Mouse (Mus musculus) E14TG2a.4 (cell line): ENCODE data around the gene Fam19a5.

ENCODE experiments used
- H3K27me3 ChIP-seq: 2 replicates; pipeline ENCODE4 v1.6.1; 2014; ENCODE audit warnings: low read length, control low read depth; ENCODE audit not compliant: insufficient read depth
- H3K36me3 ChIP-seq: 2 replicates; pipeline ENCODE4 v1.6.1; 2014; ENCODE audit warnings: low read length, control low read depth; ENCODE audit not compliant: insufficient read depth
- H3K4me1 ChIP-seq: replicated peaks from 2 replicates; pipeline ENCODE4 v1.6.1; 2014; ENCODE audit warnings: low read depth, low read length, control low read depth
- H3K4me3 ChIP-seq: replicated peaks from 2 replicates; pipeline ENCODE4 v1.5.1; 2014; ENCODE audit warnings: mild to moderate bottlenecking, low read length
- H3K9me3 ChIP-seq: 2 replicates; pipeline ENCODE4 v1.6.1; 2014; ENCODE audit warnings: low read length, control low read depth
- CTCF ChIP-seq: conservative IDR thresholded peaks from 2 replicates; pipeline ENCODE4 v1.5.1; 2014; ENCODE audit warnings: low read length
- NANOG ChIP-seq: IDR thresholded peaks from 2 replicates; pipeline ENCODE4 v1.6.1; 2014; ENCODE audit warnings: borderline replicate concordance, low read length, mixed read lengths
- POU5F1 ChIP-seq: IDR thresholded peaks from 2 replicates; pipeline ENCODE4 v1.6.1; 2014; ENCODE audit warnings: low read length, borderline replicate concordance

Fam19a5 gene

DNA sequence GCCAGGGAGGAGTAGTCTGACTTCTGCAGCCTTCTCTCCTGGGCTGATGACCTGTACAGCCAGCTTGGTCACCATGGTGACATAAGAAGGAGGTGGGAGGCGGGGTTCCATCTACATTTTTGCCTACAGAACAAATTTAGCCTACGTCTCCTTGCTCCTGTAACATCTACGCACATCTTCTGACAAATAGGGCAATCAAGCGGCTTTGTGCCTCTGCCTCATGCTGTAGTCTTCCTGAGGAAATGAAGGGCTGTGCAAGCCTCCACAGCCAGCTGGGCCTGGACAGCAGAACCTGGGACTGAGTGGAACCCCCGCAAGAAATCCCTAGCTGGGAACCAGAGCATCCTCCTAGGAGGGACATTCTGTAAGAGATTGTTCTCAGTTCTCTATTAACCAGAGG is 35.8 kb downstream of the Fam19a5 start:
- no peak overlapping the region for H3K4me3 ChIP-seq
- no peaks in the 10 kb centered on the region for H3K9me3 ChIP-seq
- no peaks in the 10 kb centered on the region for H3K4me1 ChIP-seq
- no peaks in the 10 kb centered on the region for H3K27me3 ChIP-seq
- TF ChIP-seq POU5F1 (no peak), NANOG (no peak), CTCF (no peak)
- H3K36me3 ChIP-seq = no peaks in the 10 kb centered on the region

DNA sequence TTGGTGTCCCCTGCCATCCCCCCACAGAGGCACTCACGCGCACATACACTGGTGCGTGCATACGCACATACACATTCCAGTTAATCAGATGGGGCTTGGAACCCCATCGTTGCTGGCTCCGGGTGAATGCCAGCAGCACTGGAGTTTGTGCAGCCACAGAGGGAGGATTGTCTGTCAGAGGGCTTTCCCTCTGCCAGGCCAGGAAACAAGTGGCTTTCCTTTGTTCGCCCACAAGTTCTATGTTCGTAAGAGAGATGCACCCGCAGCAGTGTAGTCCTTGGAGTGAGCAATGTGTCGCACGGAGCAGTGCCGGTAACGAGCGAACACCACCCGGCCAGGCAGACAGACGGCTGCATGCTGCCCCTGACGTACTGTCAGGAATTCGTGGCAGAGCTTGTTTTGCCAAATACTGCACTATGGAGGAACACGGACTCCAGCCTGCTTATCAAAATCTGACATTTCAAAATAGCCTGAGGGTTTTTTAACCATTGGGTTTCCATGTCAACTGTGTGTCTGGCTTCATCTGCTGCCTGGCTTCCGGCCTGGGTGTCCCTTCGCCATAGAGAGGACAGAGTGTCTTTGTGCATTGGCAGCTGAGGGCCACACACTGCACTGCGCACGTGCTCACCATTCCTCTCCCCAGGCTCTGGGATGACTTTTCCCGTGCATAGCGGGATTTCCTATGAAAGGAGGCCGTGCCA is 40.0 kb downstream of the Fam19a5 start:
- Histone ChIP-seq H3K4me3 (no peak overlapping the region), H3K4me1 (no peaks in the 10 kb centered on the region), H3K36me3 (no peaks in the 10 kb centered on the region), H3K27me3 (no peaks in the 10 kb centered on the region), H3K9me3 (no peaks in the 10 kb centered on the region)
- TF ChIP-seq NANOG (no peak), POU5F1 (no peak), CTCF (no peak)

DNA sequence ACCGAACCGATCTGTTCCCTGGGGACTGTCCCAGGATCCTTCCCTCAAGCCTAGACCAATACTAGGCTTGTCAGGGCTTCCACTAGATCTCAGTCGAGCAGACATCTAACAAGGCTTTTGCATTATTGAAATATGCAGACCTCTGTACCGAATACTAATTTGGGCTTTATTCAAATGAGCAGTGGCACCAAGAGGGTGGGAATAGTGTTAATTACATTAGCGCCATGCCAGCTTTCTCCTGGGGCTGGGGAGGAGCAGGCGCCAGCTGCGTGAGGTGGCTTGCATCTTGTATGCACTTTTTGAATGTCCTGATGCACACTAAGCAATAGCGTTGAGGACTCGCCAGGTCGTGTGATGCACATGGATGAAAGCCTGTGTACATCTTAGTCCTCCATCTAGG is 46.9 kb downstream of the Fam19a5 start:
- no peak for TF ChIP-seq POU5F1
- TF ChIP-seq NANOG = no peak
- TF ChIP-seq CTCF = no peak
- H3K4me1 ChIP-seq = no peaks in the 10 kb centered on the region
- H3K9me3 ChIP-seq = no peaks in the 10 kb centered on the region
- H3K4me3 ChIP-seq = no peak overlapping the region
- H3K27me3 ChIP-seq = no peaks in the 10 kb centered on the region
- no peaks in the 10 kb centered on the region for H3K36me3 ChIP-seq

DNA sequence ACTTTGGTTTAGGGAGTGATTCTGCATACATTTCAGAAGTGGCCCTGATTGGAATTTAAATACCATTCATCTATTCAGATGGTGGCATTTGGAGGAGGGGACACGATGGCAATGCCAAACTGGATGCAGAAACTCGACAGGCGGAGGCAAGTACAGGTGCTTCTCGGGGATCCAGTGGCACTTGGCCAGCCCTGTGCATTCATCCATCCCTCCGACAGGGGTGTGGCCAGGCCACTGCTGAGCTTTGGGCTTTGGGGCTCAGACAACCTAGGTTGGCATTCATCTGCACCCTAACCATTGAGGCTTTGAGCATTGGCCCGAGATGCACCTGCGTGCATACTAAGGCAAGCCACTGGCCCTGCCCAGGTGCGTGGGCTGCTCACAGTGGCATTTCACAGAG is 52.6 kb downstream of the Fam19a5 start:
- no peaks in the 10 kb centered on the region for H3K36me3 ChIP-seq
- H3K9me3 ChIP-seq = peaks cover 5% of the 10 kb centered on the region; the same call in 1 of the 2 replicates
- no peaks in the 10 kb centered on the region for H3K27me3 ChIP-seq
- TF ChIP-seq CTCF (no peak), POU5F1 (no peak), NANOG (no peak)
- H3K4me3 ChIP-seq = no peak overlapping the region
- H3K4me1 ChIP-seq = no peaks in the 10 kb centered on the region

DNA sequence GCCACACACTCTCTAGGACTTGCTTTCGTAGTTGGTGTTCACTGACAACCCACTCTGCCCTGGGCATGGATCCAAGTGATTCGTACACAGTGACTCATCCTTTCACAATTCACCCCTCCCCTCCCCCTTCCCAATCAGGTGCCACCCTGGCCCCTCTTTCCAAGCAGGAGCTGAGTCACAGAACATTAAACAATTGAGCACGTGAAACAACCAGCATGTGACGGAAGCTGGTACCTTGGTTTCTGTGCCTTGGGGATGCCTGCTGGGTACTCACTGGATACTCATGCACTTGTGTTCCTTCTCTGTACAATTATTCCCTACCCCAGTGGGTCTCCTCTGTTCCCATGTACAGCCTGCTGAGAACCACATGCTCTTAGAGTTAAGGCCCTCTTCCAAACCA is 53.0 kb downstream of the Fam19a5 start:
- Histone ChIP-seq H3K27me3 (no peaks in the 10 kb centered on the region), H3K36me3 (no peaks in the 10 kb centered on the region), H3K4me3 (no peak overlapping the region), H3K4me1 (no peaks in the 10 kb centered on the region), H3K9me3 (peaks cover 5% of the 10 kb centered on the region; the same call in 1 of the 2 replicates)
- TF ChIP-seq NANOG (no peak), POU5F1 (no peak), CTCF (no peak)

DNA sequence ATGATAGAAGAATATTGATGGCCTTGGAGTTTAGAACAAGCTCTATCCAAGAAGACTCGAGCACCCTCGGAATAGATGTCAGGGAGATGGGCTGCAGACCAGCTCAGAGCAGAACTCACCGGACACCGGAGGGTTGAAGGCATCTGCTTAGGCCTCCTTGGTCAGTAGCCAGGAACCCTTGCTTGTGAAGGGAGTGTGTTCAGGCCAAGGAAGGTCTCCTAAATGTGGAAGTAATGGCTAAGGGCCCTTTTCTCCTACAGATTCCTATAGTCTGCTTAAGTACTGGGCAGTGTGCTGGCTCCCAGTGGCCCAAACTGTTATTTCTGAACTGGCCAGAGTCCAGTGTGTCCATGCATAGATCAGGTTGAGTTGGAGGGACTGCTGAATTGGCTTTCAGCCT is 53.7 kb downstream of the Fam19a5 start:
- H3K4me1 ChIP-seq = peaks cover 3% of the 10 kb centered on the region
- peaks cover 5% of the 10 kb centered on the region; the same call in 1 of the 2 replicates for H3K9me3 ChIP-seq
- no peaks in the 10 kb centered on the region for H3K36me3 ChIP-seq
- no peak overlapping the region for H3K4me3 ChIP-seq
- TF ChIP-seq POU5F1 = no peak
- TF ChIP-seq CTCF = no peak
- no peak for TF ChIP-seq NANOG
- H3K27me3 ChIP-seq = peaks cover 1% of the 10 kb centered on the region; the same call in 1 of the 2 replicates

DNA sequence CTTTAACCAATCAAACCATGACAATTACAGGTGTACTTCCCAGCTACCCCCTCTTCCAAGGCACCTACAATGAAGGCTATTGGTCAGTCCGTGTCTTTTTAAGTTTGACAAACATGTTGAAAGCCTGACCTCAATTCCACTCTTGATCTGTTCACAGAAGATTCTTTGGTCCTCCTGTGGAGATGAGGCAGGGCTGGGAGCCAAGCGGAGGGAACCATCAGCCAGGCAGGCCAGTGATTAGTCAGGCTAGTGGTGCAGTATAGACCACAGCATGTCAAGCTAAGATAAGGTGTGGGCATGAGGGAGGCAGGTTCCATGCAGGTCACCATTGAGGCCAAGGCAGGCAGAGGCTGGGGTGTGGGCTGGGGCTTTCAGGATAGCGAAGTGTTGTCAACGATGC is 54.5 kb downstream of the Fam19a5 start:
- Histone ChIP-seq H3K4me3 (no peak overlapping the region), H3K36me3 (no peaks in the 10 kb centered on the region), H3K4me1 (peaks cover 7% of the 10 kb centered on the region), H3K9me3 (peaks cover 5% of the 10 kb centered on the region; the same call in 1 of the 2 replicates), H3K27me3 (peaks cover 3% of the 10 kb centered on the region; the same call in 1 of the 2 replicates)
- TF ChIP-seq NANOG (no peak), POU5F1 (no peak), CTCF (no peak)

DNA sequence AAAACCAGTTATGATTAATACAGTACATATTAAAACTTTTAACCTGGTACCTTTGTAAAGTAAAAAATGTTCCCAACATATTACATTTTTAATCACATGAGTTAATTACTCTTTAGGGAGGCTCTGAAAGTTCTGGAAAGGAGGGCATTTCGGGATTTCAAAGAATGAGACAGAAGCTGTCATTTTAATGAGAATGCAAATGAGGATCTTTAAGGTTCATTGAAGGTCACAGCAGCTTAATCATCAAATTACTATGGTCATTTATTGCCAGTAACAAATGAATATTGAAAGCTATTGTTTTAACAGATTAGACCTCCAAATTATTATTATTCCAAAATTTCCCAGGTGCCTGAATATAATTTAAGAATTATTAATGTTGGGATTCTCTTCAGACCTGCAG is 59.2 kb downstream of the Fam19a5 start:
- Histone ChIP-seq H3K36me3 (no peaks in the 10 kb centered on the region), H3K9me3 (peaks cover 10% of the 10 kb centered on the region; the same call in 1 of the 2 replicates), H3K4me3 (no peak overlapping the region), H3K4me1 (peaks cover 26% of the 10 kb centered on the region), H3K27me3 (peaks cover 10% of the 10 kb centered on the region; the same call in 1 of the 2 replicates)
- no peak for TF ChIP-seq POU5F1
